In genomic region chr7:101654936-101655335, GRCm38 (mm10) we compare ENCODE assay signal across 16 mouse cellular contexts. TPM values are rescaled to one million over a fixed set of nuclear protein-coding genes. Genes with fewer than 3 reads are reported as not detected.
A peak's percentile ranks its signal among the peaks of the same experiment; 100 is the strongest.
DNase-seq lines count a peak whose midpoint lies in the region; ATAC-seq lines count a peak whose summit lies in the region.
"Had no signal": no experiment of that assay in that cellular context is flagged by ENCODE, and none has a peak within 500 bp of the region (broad histone marks: within the 10 kb centered on the region; RNA-seq: fewer than 3 reads in every experiment).

No protein-coding gene starts in this region.

- peak; percentile 69 for ATAC-seq in granulocyte monocyte progenitor cell, adult 5-6 weeks (replicated peaks; ENCODE audit: poor library complexity, severe bottlenecking)
- ATAC-seq: forebrain, embryonic 16.5 days; hindbrain, postnatal 0 days had no signal

- peak; percentile 65 for DNase-seq in adrenal gland, adult 2 months
- DNase-seq in adrenal gland, adult 18-20 months (ENCODE audit: low spot score in 2 of 2) = no peak
- DNase-seq in 3T3-L1 (ENCODE audit: low read depth, low spot score) = peak; percentile 13
- DNase-seq in adrenal gland, adult 8-10 months = peak; percentile 70
- DNase-seq in retina, embryonic 14.5 days (ENCODE audit: low spot score) = no peak
- DNase-seq in testis, postnatal 10 days (ENCODE audit: low spot score) = no peak
- DNase-seq in heart, postnatal 4 days = no peak
- DNase-seq: cerebellum, adult 11 months; cerebellum, postnatal 25 days; gastrocnemius, postnatal 25 days; heart, adult 18-20 months; heart, postnatal 10 days; kidney, adult 11 months had no signal

RNA-seq across cellular contexts. Expression of gene Clpb, which starts 8.5 kb away (rescaled TPM):
- 10 to 100 TPM; 87.6 to 89.5 TPM for total RNA-seq in adrenal gland, adult 2 months (2021)
- 23.6 and 27.8 TPM in 2 replicates for polyA plus RNA-seq in adrenal gland, adult 2 months (2012; rRNA removed)
- 100 to 1,000 TPM in 1 of 2 experiments, 10 to 100 TPM in 1; 90.8 to 113 TPM for total RNA-seq in adrenal gland, adult 18-20 months (2021)
- 10 to 100 TPM; 67.7 to 90.7 (median 77.9) TPM for total RNA-seq in adrenal gland, adult 8-10 months (2022)
- 19.3 and 19.6 TPM in 2 replicates for total RNA-seq in granulocyte monocyte progenitor cell, adult 5-6 weeks (2014; fragmentation: Nextera tagmentation)
- total RNA-seq in granulocyte monocyte progenitor cell, adult 5-6 weeks (2017) = 40.6 and 60.0 TPM in 2 replicates
- 10 to 100 TPM; 50.3 to 52.7 TPM for total RNA-seq in heart, postnatal 4 days (2021)

Comparison
In these comparisons a context has a peak if more than half of its experiments do, and no peak if none do; other contexts are left out.
1. DNase-seq: peak in adrenal gland, adult 2 months (single experiment), 3T3-L1 (single experiment) and adrenal gland, adult 8-10 months (single experiment); none in adrenal gland, adult 18-20 months (0 of 2), retina, embryonic 14.5 days (single experiment), testis, postnatal 10 days (single experiment) and heart, postnatal 4 days (single experiment).